Mouse (Mus musculus) lung, postnatal 10 days (tissue): ENCODE measurements around the gene Uri1.

Source experiments
- DNase-seq: peaks from one replicate; pipeline ENCODE4 v3.0.0; 2021

Gene Uri1

GRCm38 (mm10) chr7:38012811-38013210 is 10.5 kb downstream of the Uri1 start:
- DNase-seq, result no peak

DNA sequence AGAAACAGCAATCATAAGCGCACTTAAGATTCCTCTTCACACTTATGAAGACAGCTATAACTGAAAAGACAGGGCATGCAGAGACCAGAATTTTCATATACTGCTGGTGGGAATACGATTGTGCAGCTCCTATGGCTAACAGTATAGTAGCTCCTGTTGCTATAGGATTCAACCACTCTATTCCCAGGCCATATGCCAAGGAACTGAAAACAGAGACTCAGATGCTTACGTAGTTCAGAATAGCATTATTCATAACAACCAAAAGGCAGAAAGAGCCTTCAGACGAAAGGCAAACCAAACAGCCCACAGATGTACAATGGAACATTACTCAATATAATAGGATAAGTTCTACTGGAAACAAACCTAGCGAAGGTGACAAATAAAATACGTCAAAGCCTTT is 15.0 kb downstream of the Uri1 start:
- DNase-seq, result no peak

DNA sequence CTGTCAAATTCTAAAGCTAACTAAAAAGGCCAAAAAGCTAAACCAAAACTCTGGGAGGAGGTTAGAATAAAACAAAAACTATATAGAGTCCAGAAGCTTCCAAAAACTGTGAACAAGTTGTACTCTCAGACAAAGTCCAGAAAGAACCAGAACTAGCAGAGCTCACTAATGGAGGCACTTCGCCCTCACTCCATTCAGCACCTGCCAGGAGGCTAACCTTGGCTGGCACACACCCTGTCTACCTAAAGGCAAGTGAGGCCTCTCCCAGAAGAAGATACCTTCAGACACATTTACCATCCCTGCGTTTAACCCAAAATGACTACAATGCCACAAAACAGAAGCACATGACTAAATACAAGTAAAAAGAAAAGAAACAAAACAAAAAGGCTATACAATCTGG is 20.9 kb downstream of the Uri1 start:
- no peak for DNase-seq

DNA sequence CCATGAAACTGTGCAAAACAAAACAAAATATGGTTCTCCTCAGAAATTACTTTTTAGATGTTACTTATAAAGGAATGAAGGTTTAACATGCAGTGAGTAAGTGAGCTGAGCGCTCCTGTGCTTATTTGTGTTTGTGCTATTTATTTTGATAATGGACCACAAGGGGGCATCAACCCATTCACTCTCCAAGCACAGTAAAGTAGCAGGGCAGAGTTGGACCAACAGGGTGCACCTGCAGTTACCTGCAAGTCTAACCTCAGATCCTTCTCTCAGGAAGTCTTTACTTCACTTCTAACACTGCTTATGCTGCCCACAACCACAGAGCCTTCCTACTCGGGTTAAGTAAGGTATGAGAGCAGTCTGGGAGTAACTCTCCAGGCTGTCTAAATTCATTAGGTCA is 23.7 kb downstream of the Uri1 start:
- DNase-seq, result no peak

DNA sequence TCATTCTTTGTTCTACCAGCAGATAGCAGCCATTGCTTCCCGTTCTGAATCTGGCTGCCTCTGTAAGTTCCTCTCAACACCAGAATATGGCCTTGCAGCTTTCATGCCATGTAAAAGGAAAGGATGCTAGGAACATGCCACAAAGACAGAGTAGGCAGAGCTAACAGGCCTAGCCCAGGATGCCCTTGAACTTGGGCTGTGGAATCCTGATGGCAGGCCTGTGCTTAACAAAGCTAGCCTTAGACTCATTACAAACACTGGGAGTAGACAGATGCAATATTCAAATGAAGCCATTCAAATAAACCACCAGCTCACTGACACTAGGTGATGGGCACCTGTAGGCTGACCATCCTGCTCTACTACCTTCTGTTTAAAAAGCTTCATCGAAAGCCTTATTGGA is 30.5 kb downstream of the Uri1 start:
- DNase-seq, result no peak

DNA sequence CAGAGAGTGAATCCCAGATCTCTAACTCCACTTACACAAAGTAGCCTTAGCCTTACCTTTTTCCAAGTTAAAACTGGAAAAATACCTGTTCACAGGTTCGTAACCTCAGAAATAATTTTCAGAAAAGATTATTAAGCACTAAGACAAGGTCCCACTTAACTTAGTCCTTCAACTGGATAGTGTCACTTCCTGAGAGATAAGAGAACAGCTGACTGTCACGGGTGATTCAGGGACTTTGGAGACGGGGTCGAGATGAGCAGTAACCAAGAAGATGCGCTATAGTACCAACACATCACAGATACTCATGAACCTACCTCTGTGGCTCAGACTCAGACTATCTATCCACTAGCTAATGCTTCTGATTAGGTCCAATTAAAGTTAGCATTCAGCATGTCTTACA is 38.5 kb downstream of the Uri1 start:
- no peak for DNase-seq

- no peak for DNase-seq
These were observed 39.9 kb downstream of the Uri1 start for GRCm38 (mm10) chr7:37983471-37983870.

GRCm38 (mm10) chr7:37979729-37980128 is 43.6 kb downstream of the Uri1 start:
- no peak for DNase-seq

DNA sequence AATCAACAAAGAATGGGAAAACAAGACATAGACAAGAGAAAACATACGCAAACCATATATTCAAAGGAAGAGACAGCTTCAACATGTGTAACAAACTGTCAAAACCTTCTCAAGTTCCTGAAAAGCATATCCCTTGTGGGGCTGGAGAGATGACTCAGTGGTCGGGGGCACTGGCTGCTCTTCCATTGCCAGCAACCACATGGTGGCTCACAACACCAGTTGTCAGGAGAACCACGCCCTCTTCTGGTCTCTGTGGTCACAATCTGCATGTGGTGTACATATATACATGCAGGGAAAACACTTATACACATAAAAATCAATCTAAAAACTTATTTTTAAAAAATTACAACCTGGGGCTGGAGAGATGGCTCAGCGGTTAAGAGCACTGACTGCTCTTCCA is 44.9 kb downstream of the Uri1 start:
- no peak for DNase-seq

DNA sequence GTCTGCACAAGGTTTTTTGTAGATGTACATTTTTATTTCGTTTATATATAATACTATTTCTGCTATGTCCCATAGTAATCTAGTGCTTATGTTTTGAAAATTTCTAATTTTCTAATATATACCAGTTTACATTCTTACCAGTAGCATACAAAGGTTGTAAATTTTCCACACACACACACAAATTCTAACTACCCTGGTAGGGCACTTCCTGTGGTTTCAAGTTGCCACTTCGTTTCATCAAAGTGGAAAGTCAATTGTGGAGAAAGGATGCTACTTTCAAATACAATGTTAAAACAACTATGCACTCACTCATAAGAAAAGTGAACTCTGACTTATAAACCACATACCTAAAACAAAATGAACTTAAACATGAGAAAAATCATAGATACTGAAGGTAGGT is 45.7 kb downstream of the Uri1 start:
- no peak for DNase-seq

- DNase-seq, result no peak
These were observed 50.3 kb downstream of the Uri1 start for GRCm38 (mm10) chr7:37972999-37973555.

DNA sequence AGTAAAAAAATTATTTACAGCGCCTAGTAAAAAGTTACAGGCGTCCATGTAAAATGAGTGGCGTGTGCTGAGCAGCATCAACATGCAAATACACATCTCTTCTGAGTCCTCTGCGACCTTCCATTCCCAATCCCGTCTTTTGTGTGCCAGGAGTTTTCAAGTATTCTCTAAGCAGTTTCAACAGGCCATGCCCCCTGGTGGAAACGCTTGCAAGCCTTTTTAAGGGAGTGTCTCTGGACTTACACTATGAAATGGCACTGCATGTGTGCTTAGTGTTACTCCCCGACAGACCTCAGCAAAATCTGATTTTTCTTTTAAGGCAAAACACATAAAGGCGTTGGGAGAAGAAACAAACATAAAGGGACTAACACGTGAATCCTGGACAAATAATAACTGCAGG is 50.8 kb downstream of the Uri1 start:
- DNase-seq, result peak; percentile 54

GRCm38 (mm10) chr7:37962326-37962725 is 61.0 kb downstream of the Uri1 start:
- no peak for DNase-seq

GRCm38 (mm10) chr7:37961247-37961646 is 62.1 kb downstream of the Uri1 start:
- no peak for DNase-seq

- DNase-seq, result no peak
These were observed 71.5 kb downstream of the Uri1 start for GRCm38 (mm10) chr7:37951841-37952240.

- DNase-seq, result peak; percentile 40
These were observed 86.9 kb downstream of the Uri1 start for GRCm38 (mm10) chr7:37936459-37936858.

DNA sequence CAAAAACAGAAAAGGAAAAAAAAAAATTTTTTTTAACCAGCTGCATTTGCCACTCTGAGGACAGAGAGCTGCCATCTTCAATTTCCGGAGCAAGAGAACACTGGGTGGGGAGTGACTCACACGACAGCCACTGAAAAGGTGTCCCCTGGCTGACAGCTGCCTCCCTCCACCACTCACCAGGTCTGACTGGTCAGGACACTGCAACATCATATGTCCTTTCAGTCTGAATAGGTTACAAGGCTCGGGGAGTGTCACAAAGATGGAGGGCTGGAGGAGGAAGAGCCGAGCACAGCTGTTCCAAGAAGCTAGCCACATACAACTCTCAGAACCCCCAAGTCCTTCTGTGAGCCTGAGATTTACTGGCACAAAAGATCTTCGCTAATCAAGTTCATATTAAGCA is 87.6 kb downstream of the Uri1 start:
- peak; percentile 25 for DNase-seq

- DNase-seq, result peak; percentile 62
These were observed 88.6 kb downstream of the Uri1 start for GRCm38 (mm10) chr7:37934770-37935182.

GRCm38 (mm10) chr7:37933754-37934308 is 89.5 kb downstream of the Uri1 start:
- no peak for DNase-seq

- no peak for DNase-seq
These were observed 91.7 kb downstream of the Uri1 start for GRCm38 (mm10) chr7:37931631-37932030.

DNA sequence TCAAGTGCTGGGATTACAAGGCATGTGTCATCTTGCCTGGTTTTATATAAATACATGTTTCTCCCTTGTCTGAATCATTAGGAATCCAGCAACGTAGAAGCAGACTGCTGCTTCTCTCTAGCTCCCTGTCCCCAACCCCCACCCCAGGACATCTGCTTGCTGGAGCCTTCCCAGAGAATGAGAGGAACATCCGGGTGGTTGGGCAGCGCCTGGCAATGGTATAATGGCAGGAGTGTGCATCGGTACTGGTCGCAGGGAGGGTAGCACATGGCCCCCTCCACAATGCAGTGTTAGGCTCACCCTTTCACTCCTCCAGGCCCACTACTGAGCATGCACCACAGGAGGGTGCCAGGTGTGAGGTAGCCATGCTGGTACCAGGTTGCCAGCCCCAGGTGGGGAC is 93.6 kb downstream of the Uri1 start:
- peak; percentile 24 for DNase-seq

GRCm38 (mm10) chr7:37922999-37923398 is 100.4 kb downstream of the Uri1 start:
- DNase-seq, result no peak

DNA sequence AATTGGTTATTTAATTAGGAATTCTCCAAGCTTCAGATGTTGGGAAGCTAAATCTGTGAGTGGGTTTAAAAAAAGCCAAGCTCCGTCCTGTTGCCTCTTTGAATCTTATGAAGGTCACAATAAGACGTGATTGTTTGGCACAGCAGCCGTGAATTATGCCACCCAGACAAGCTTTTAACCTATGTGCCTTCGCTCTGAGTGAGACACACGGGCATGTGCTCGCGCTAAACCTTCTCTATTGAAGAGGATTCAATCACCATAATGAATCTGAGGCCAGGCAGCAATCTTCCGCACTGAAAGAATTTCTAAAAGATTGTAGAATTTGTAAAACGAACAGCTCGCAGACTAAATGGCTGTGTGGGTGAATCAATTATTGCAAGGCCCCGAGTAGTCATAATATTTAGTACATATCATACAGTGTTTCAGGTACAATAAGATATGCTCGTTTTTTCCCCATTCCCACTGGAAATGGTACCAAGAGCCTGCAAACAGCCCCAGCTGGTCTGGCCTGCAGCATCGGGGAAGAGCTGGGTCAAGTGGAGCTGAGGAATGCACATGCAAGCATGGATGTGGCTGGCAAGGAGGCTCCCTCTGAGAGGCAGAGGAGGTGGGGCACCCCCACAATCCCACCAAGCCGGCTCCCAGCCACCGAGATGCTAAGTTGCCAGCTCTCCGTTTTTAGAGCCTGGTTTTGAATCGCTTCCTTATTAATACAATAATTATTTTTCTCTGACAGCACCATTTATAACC is 101.5 kb downstream of the Uri1 start:
- no peak for DNase-seq

GRCm38 (mm10) chr7:37918926-37919325 is 104.4 kb downstream of the Uri1 start:
- no peak for DNase-seq
